Mouse (Mus musculus): ENCODE results near the gene Vps72. TPM values are rescaled to one million over a fixed set of nuclear protein-coding genes. Genes with fewer than 3 reads are reported as not detected.

Vps72 gene
- polyA plus RNA-seq, 1 experiment from 2014 or later: 227 TPM

Small RNA genes lying within 50 kb of the gene (microRNA-seq; reads per million reads assigned to microRNA genes)
- not detected for gene Mir8099-1

Other genes with a start within 250 kb of the Vps72 start
- 331 and 332 TPM in 2 replicates for gene Psmb4, start 224.1 kb upstream of the Vps72 start, polyA plus RNA-seq (2016; fragmentation: Nextera tagmentation; extraction: Ambion mirVana)
- gene Selenbp1, start 178.0 kb upstream of the Vps72 start, polyA plus RNA-seq (2016; fragmentation: Nextera tagmentation; extraction: Ambion mirVana): 9.6 and 9.7 TPM in 2 replicates
- gene Rfx5, start 156.9 kb upstream of the Vps72 start, polyA plus RNA-seq (2016; fragmentation: Nextera tagmentation; extraction: Ambion mirVana): 8.4 and 9.8 TPM in 2 replicates
- gene Pi4kb, start 136.3 kb upstream of the Vps72 start, polyA plus RNA-seq (2016; fragmentation: Nextera tagmentation; extraction: Ambion mirVana): 20.1 and 23.0 TPM in 2 replicates
- 33.2 and 34.9 TPM in 2 replicates for gene Zfp687, start 95.6 kb upstream of the Vps72 start, polyA plus RNA-seq (2016; fragmentation: Nextera tagmentation; extraction: Ambion mirVana)
- 286 and 291 TPM in 2 replicates for gene Psmd4, start 68.4 kb upstream of the Vps72 start, polyA plus RNA-seq (2016; fragmentation: Nextera tagmentation; extraction: Ambion mirVana)
- 20.4 and 22.8 TPM in 2 replicates for gene Pip5k1a, start 4.1 kb upstream of the Vps72 start, polyA plus RNA-seq (2016; fragmentation: Nextera tagmentation; extraction: Ambion mirVana)
- gene Tmod4, start 13.5 kb downstream of the Vps72 start, polyA plus RNA-seq (2016; fragmentation: Nextera tagmentation; extraction: Ambion mirVana): 1.3 and 1.6 TPM in 2 replicates
- gene Scnm1, start 23.0 kb downstream of the Vps72 start, polyA plus RNA-seq (2016; fragmentation: Nextera tagmentation; extraction: Ambion mirVana): 86.5 and 91.3 TPM in 2 replicates
- gene Lysmd1, start 23.1 kb downstream of the Vps72 start, polyA plus RNA-seq (2016; fragmentation: Nextera tagmentation; extraction: Ambion mirVana): 24.5 and 24.8 TPM in 2 replicates
- 2.7 and 3.3 TPM in 2 replicates for gene Tnfaip8l2, start 31.3 kb downstream of the Vps72 start, polyA plus RNA-seq (2016; fragmentation: Nextera tagmentation; extraction: Ambion mirVana)
- 58.3 and 65.2 TPM in 2 replicates for gene Sema6c, start 49.4 kb downstream of the Vps72 start, polyA plus RNA-seq (2016; fragmentation: Nextera tagmentation; extraction: Ambion mirVana)
- 6.7 and 7.8 TPM in 2 replicates for gene Gabpb2, start 106.9 kb downstream of the Vps72 start, polyA plus RNA-seq (2016; fragmentation: Nextera tagmentation; extraction: Ambion mirVana)
- gene Cdc42se1, start 117.7 kb downstream of the Vps72 start, polyA plus RNA-seq (2016; fragmentation: Nextera tagmentation; extraction: Ambion mirVana): 85.3 and 85.9 TPM in 2 replicates
- gene Mllt11, start 121.1 kb downstream of the Vps72 start, polyA plus RNA-seq (2016; fragmentation: Nextera tagmentation; extraction: Ambion mirVana): 149 and 166 TPM in 2 replicates
- 0.28 TPM in 1 of 2 replicates, not detected in the other for gene Gm128, start 130.6 kb downstream of the Vps72 start, polyA plus RNA-seq (2016; fragmentation: Nextera tagmentation; extraction: Ambion mirVana)
- 0.28 TPM in 2 replicates for gene Bnipl, start 140.2 kb downstream of the Vps72 start, polyA plus RNA-seq (2016; fragmentation: Nextera tagmentation; extraction: Ambion mirVana)
- 51.3 and 51.5 TPM in 2 replicates for gene Mindy1, start 170.3 kb downstream of the Vps72 start, polyA plus RNA-seq (2016; fragmentation: Nextera tagmentation; extraction: Ambion mirVana)
- 34.9 and 36.1 TPM in 2 replicates for gene Prune1, start 171.1 kb downstream of the Vps72 start, polyA plus RNA-seq (2016; fragmentation: Nextera tagmentation; extraction: Ambion mirVana)
- 0.94 and 1.2 TPM in 2 replicates for gene Anxa9, start 196.2 kb downstream of the Vps72 start, polyA plus RNA-seq (2016; fragmentation: Nextera tagmentation; extraction: Ambion mirVana)
- 104 and 110 TPM in 2 replicates for gene Cers2, start 203.8 kb downstream of the Vps72 start, polyA plus RNA-seq (2016; fragmentation: Nextera tagmentation; extraction: Ambion mirVana)
- gene Setdb1, start 246.2 kb downstream of the Vps72 start, polyA plus RNA-seq (2016; fragmentation: Nextera tagmentation; extraction: Ambion mirVana): 48.9 and 57.2 TPM in 2 replicates